Mouse (Mus musculus) intestine, postnatal 0 days (tissue): ENCODE results near the gene 4933427D14Rik. TPM values are rescaled to one million over a fixed set of nuclear protein-coding genes. Genes with fewer than 3 reads are reported as not detected.

Experiments
- ATAC-seq: fragments of 200-750 bp; cut with Nextera tagmentation; 2 replicates; pipeline ENCODE4 v1.8.0; 2017; ENCODE audit warnings: mild to moderate bottlenecking, moderate TSS enrichment, moderate library complexity
- H3K27ac ChIP-seq: fragments of 300-500 bp; sonication (generic); 2 replicates; pipeline ENCODE4 v1.5.1; 2014; ENCODE audit warnings: mild to moderate bottlenecking, low read depth, low read length, moderate library complexity
- H3K27me3 ChIP-seq: fragments of 300-500 bp; sonication (generic); replicated peaks from 2 replicates; pipeline ENCODE4 v1.6.1; 2014; ENCODE audit warnings: low read length, mixed read lengths; ENCODE audit not compliant: control insufficient read depth, insufficient read depth
- H3K36me3 ChIP-seq: fragments of 300-500 bp; sonication (generic); 2 replicates; pipeline ENCODE4 v1.6.1; 2014; ENCODE audit warnings: mild to moderate bottlenecking, moderate library complexity; ENCODE audit not compliant: control insufficient read depth, insufficient read depth
- H3K4me1 ChIP-seq: fragments of 300-500 bp; sonication (generic); replicated peaks from 2 replicates; pipeline ENCODE4 v1.6.1; 2014; ENCODE audit warnings: antibody characterized with exemption, low read length, mixed read lengths; ENCODE audit not compliant: control insufficient read depth, insufficient read depth
- H3K4me2 ChIP-seq: fragments of 300-500 bp; sonication (generic); replicated peaks from 2 replicates; pipeline ENCODE4 v1.6.1; 2014; ENCODE audit warnings: low read depth, mild to moderate bottlenecking, moderate library complexity
- H3K4me3 ChIP-seq: fragments of 300-500 bp; sonication (generic); 2 replicates; pipeline ENCODE4 v1.5.1; 2014; ENCODE audit warnings: low read depth, low read length
- H3K9ac ChIP-seq: fragments of 300-500 bp; sonication (generic); 2 replicates; pipeline ENCODE4 v1.6.1; 2014; ENCODE audit warnings: mild to moderate bottlenecking, low read depth, low read length
- H3K9me3 ChIP-seq: fragments of 300-500 bp; sonication (generic); 2 replicates; pipeline ENCODE4 v1.6.1; 2016; ENCODE audit warnings: mixed run types; ENCODE audit not compliant: control insufficient read depth
- CTCF ChIP-seq: sonication (generic); IDR thresholded peaks from 2 replicates; pipeline ENCODE4 v1.5.1; 2016; ENCODE audit warnings: low read depth, mild to moderate bottlenecking, control low read depth, antibody characterized with exemption, moderate library complexity
- WGBS: fragments of 180-500 bp; shearing (Covaris S2); extraction: QIAGEN DNeasy Blood & Tissue Kit; methylation state at CpG from one replicate; pipeline ENCODE4 v1.1.7; 2014; 5-methylcytosine and 5-hydroxymethylcytosine counted together
- polyA plus RNA-seq: library from polyadenylated mRNA; unstranded; fragments of >200 nt; fragmentation: Nextera tagmentation; extraction: Ambion mirVana; gene quantifications from 2 replicates; pipeline ENCODE4 v1.2.1, GENCODE M21; 2015

Gene 4933427D14Rik
- polyA plus RNA-seq, 1 experiment from 2014 or later: 4.3 TPM

- H3K27ac ChIP-seq: no peak overlapping the region
- no peak overlapping the region for H3K4me2 ChIP-seq
- no peaks in the 10 kb centered on the region for H3K36me3 ChIP-seq
- no peak for ATAC-seq
- H3K4me3 ChIP-seq: no peak overlapping the region
- TF ChIP-seq CTCF: no peak
- no peak overlapping the region for H3K9ac ChIP-seq
- 78% methylated on average over 4 of the region's 4 CpGs for WGBS
- no peaks in the 10 kb centered on the region for H3K9me3 ChIP-seq
- no peaks in the 10 kb centered on the region for H3K27me3 ChIP-seq
- no peaks in the 10 kb centered on the region for H3K4me1 ChIP-seq
Measured at GRCm38 (mm10) chr11:72223414-72223813, 16.2 kb upstream of the 4933427D14Rik start.

- H3K27me3 ChIP-seq: no peaks in the 10 kb centered on the region
- peak; percentile 91 for TF ChIP-seq CTCF
- no peak overlapping the region for H3K4me3 ChIP-seq
- no peaks in the 10 kb centered on the region for H3K36me3 ChIP-seq
- no peaks in the 10 kb centered on the region for H3K9me3 ChIP-seq
- no peak overlapping the region for H3K27ac ChIP-seq
- H3K4me2 ChIP-seq: no peak overlapping the region
- H3K4me1 ChIP-seq: no peaks in the 10 kb centered on the region
- WGBS: 17% methylated on average over 6 of the region's 6 CpGs
- no peak overlapping the region for H3K9ac ChIP-seq
- ATAC-seq: no peak
Measured at GRCm38 (mm10) chr11:72221278-72221677, 14.0 kb upstream of the 4933427D14Rik start.

- H3K4me1 ChIP-seq: 0 out of 2 replicates have a peak, but pooled peaks cover 2% of the 10 kb centered on the region
- H3K9ac ChIP-seq: no peak overlapping the region
- ATAC-seq: no peak
- no peak for TF ChIP-seq CTCF
- H3K36me3 ChIP-seq: no peaks in the 10 kb centered on the region
- WGBS: 79% methylated on average over 5 of the region's 5 CpGs
- no peaks in the 10 kb centered on the region for H3K27me3 ChIP-seq
- H3K4me3 ChIP-seq: no peak overlapping the region
- H3K27ac ChIP-seq: no peak overlapping the region
- no peaks in the 10 kb centered on the region for H3K9me3 ChIP-seq
- no peak overlapping the region for H3K4me2 ChIP-seq
Measured at GRCm38 (mm10) chr11:72217116-72217515, 9.9 kb upstream of the 4933427D14Rik start.

GRCm38 (mm10) chr11:72215410-72215797 is 8.1 kb upstream of the 4933427D14Rik start, which contains the start of gene Med31:
TSS of gene Med31 (minus strand) at chr11:72215592.
- peak within 1 kb of the TSS; percentile 82 for H3K4me2 ChIP-seq
- H3K4me3 ChIP-seq: peak within 1 kb of the TSS; percentile 65
- peak; percentile 81 for ATAC-seq
- WGBS: under 1% methylated on average over 29 of the region's 29 CpGs
- peaks cover 15% of the 10 kb centered on the region for H3K36me3 ChIP-seq
- peak within 1 kb of the TSS; percentile 74 for H3K27ac ChIP-seq
- no peaks in the 10 kb centered on the region for H3K9me3 ChIP-seq
- TF ChIP-seq CTCF: no peak
- no peaks in the 10 kb centered on the region for H3K27me3 ChIP-seq
- 0 out of 2 replicates have a peak, but pooled peaks cover 2% of the 10 kb centered on the region for H3K4me1 ChIP-seq
- peak within 1 kb of the TSS; percentile 71 for H3K9ac ChIP-seq

- H3K9me3 ChIP-seq: no peaks in the 10 kb centered on the region
- WGBS: under 1% methylated on average over 51 of the region's 51 CpGs
- 0 out of 2 replicates have a peak, but pooled peaks cover 2% of the 10 kb centered on the region for H3K4me1 ChIP-seq
- H3K9ac ChIP-seq: peak overlapping the region; percentile 71
- peak overlapping the region; percentile 82 for H3K4me2 ChIP-seq
- peaks cover 21% of the 10 kb centered on the region for H3K36me3 ChIP-seq
- H3K4me3 ChIP-seq: peak overlapping the region; percentile 65
- H3K27ac ChIP-seq: peak overlapping the region; percentile 74
- ATAC-seq: peak; percentile 94
- H3K27me3 ChIP-seq: no peaks in the 10 kb centered on the region
- TF ChIP-seq CTCF: peak; percentile 23; the same call in 1 of the 2 replicates
Measured at GRCm38 (mm10) chr11:72214591-72215409, 7.5 kb upstream of the 4933427D14Rik start.

GRCm38 (mm10) chr11:72207834-72208377 is 647 bp upstream of the 4933427D14Rik start:
- 4% methylated on average over 17 of the region's 17 CpGs for WGBS
- Histone ChIP-seq H3K27me3 (no peaks in the 10 kb centered on the region), H3K9ac (peak overlapping the region; percentile 67), H3K27ac (peak overlapping the region; percentile 91), H3K4me1 (0 out of 2 replicates have a peak, but pooled peaks cover 5% of the 10 kb centered on the region), H3K9me3 (no peaks in the 10 kb centered on the region), H3K4me3 (peak overlapping the region; percentile 89), H3K4me2 (peak overlapping the region; percentile 89), H3K36me3 (peaks cover 24% of the 10 kb centered on the region)
- ATAC-seq: peak; percentile 63
- TF ChIP-seq CTCF: no peak
